ENCODE assay signal across 8 mouse cellular contexts in genomic region chr6:71271057-71271388, GRCm38 (mm10). TPM values are rescaled to one million over a fixed set of nuclear protein-coding genes. Genes with fewer than 3 reads are reported as not detected.
A peak's percentile ranks its signal among the peaks of the same experiment; 100 is the strongest.
DNase-seq lines count a peak whose midpoint lies in the region; ATAC-seq and TF ChIP-seq lines count a peak whose summit lies in the region.

No protein-coding gene starts in this region.

- H3K36me3 ChIP-seq in neural tube, embryonic 11.5 days (ENCODE audit: control insufficient read depth, insufficient read depth, low read length), result no peaks in the 10 kb centered on the region
- no peaks in the 10 kb centered on the region for H3K36me3 ChIP-seq in limb, embryonic 13.5 days
- no peaks in the 10 kb centered on the region for H3K36me3 ChIP-seq in stomach, embryonic 15.5 days

- no peak for TF ChIP-seq CTCF in cerebellum, adult 2 months (IDR thresholded peaks at IDR 0.05; ENCODE audit: borderline replicate concordance, insufficient read depth, low read depth, low read length)

- H3K4me3 ChIP-seq in cerebellum, adult 2 months (replicated peaks; ENCODE audit: insufficient read depth, low read depth, low read length), result peak overlapping the region; percentile 93
- H3K4me3 ChIP-seq in neural tube, embryonic 11.5 days (ENCODE audit: low read depth, low read length), result peak overlapping the region; percentile 83
- peak overlapping the region; percentile 87 for H3K4me3 ChIP-seq in limb, embryonic 13.5 days
- peak overlapping the region; percentile 90 for H3K4me3 ChIP-seq in stomach, embryonic 15.5 days (replicated peaks)

- DNase-seq in cerebellum, adult 2 months, result no peak
- DNase-seq in cerebellum, postnatal 25 days, result no peak
- DNase-seq in neural tube, embryonic 11.5 days (ENCODE audit: low spot score), result no peak
- DNase-seq in neural tube, embryonic 10.5 days (ENCODE audit: extremely low spot score, low spot score), result no peak
- no peak for DNase-seq in natural killer cell, adult 2 months (ENCODE audit: low spot score in 2 of 2)
- no peak for DNase-seq in ovary, adult 18-20 months (ENCODE audit: low spot score)

- H3K4me1 ChIP-seq in cerebellum, adult 2 months (ENCODE audit: control insufficient read depth, insufficient read depth, low read length), result no peaks in the 10 kb centered on the region; the same call in 1 of the 2 replicates
- H3K4me1 ChIP-seq in neural tube, embryonic 11.5 days (ENCODE audit: control insufficient read depth, insufficient read depth, low read length), result 0 out of 2 replicates have a peak, but pooled peaks cover 3% of the 10 kb centered on the region
- H3K4me1 ChIP-seq in limb, embryonic 13.5 days, result peaks cover 19% of the 10 kb centered on the region
- peaks cover 8% of the 10 kb centered on the region for H3K4me1 ChIP-seq in stomach, embryonic 15.5 days

- H3K9me3 ChIP-seq in neural tube, embryonic 11.5 days (ENCODE audit: control insufficient read depth, low read length), result no peaks in the 10 kb centered on the region
- H3K9me3 ChIP-seq in limb, embryonic 13.5 days, result no peaks in the 10 kb centered on the region
- no peaks in the 10 kb centered on the region for H3K9me3 ChIP-seq in stomach, embryonic 15.5 days

- H3K9ac ChIP-seq in neural tube, embryonic 11.5 days (ENCODE audit: low read length), result peak overlapping the region; percentile 54
- peak overlapping the region; percentile 27; the same call in 1 of the 2 replicates for H3K9ac ChIP-seq in limb, embryonic 13.5 days
- H3K9ac ChIP-seq in stomach, embryonic 15.5 days, result no peak overlapping the region

- peak; percentile 49 for ATAC-seq in neural tube, embryonic 11.5 days (ENCODE audit: insufficient read depth, low FRiP score, low TSS enrichment)
- ATAC-seq in limb, embryonic 13.5 days (ENCODE audit: low FRiP score, low read depth), result no peak; the same call in none of the 2 replicates
- ATAC-seq in stomach, embryonic 15.5 days (ENCODE audit: insufficient read depth, low FRiP score, low read depth), result peak; percentile 20

- H3K4me2 ChIP-seq in neural tube, embryonic 11.5 days (ENCODE audit: low read depth), result peak overlapping the region; percentile 66
- peak overlapping the region; percentile 82 for H3K4me2 ChIP-seq in limb, embryonic 13.5 days (replicated peaks)
- peak overlapping the region; percentile 69 for H3K4me2 ChIP-seq in stomach, embryonic 15.5 days

- no peak for TF ChIP-seq POLR2A in cerebellum, adult 2 months (IDR thresholded peaks at IDR 0.05; ENCODE audit: borderline replicate concordance, insufficient read depth, low read length)

- 2% methylated on average over 8 of the region's 8 CpGs for WGBS in cerebellum, adult 2 months
- WGBS in neural tube, embryonic 11.5 days, result 2% methylated on average over 8 of the region's 8 CpGs
- WGBS in limb, embryonic 13.5 days, result 4% methylated on average over 8 of the region's 8 CpGs
- WGBS in stomach, embryonic 15.5 days, result 2% methylated on average over 8 of the region's 8 CpGs

- H3K27ac ChIP-seq in cerebellum, adult 2 months (ENCODE audit: insufficient read depth, low read length), result no peak overlapping the region
- 0 out of 2 replicates have a peak overlapping the region, but pooled peaks have one; percentile 60 for H3K27ac ChIP-seq in neural tube, embryonic 11.5 days (ENCODE audit: low read depth, low read length)
- H3K27ac ChIP-seq in limb, embryonic 13.5 days, result peak overlapping the region; percentile 35
- peak overlapping the region; percentile 86 for H3K27ac ChIP-seq in stomach, embryonic 15.5 days

- H3K27me3 ChIP-seq in cerebellum, adult 2 months (ENCODE audit: control insufficient read depth, insufficient read depth, low read length), result no peaks in the 10 kb centered on the region
- no peaks in the 10 kb centered on the region for H3K27me3 ChIP-seq in neural tube, embryonic 11.5 days (ENCODE audit: control insufficient read depth, insufficient read depth, low read length)
- H3K27me3 ChIP-seq in limb, embryonic 13.5 days, result no peaks in the 10 kb centered on the region
- H3K27me3 ChIP-seq in stomach, embryonic 15.5 days (replicated peaks), result no peaks in the 10 kb centered on the region

RNA-seq across cellular contexts. Expression of gene Krcc1, which starts 0.5 kb away (rescaled TPM):
- 19.3 and 20.5 TPM in 2 replicates for polyA plus RNA-seq in cerebellum, adult 2 months (2012; rRNA removed)
- polyA plus RNA-seq in neural tube, embryonic 11.5 days (2014; fragmentation: Nextera tagmentation; extraction: Ambion mirVana), result 34.4 and 35.3 TPM in 2 replicates
- polyA plus RNA-seq in limb, embryonic 13.5 days (2015; fragmentation: Nextera tagmentation; extraction: Ambion mirVana), result 38.7 and 41.8 TPM in 2 replicates
- 60.0 and 60.8 TPM in 2 replicates for polyA plus RNA-seq in stomach, embryonic 15.5 days (2015; fragmentation: Nextera tagmentation; extraction: Ambion mirVana)

RNA-seq across cellular contexts. Expression of gene Smyd1, which starts 51.0 kb away (rescaled TPM):
- polyA plus RNA-seq in cerebellum, adult 2 months (2012; rRNA removed), result 3.1 and 5.0 TPM in 2 replicates
- 4.6 and 5.5 TPM in 2 replicates for polyA plus RNA-seq in neural tube, embryonic 11.5 days (2014; fragmentation: Nextera tagmentation; extraction: Ambion mirVana)
- polyA plus RNA-seq in limb, embryonic 13.5 days (2015; fragmentation: Nextera tagmentation; extraction: Ambion mirVana), result 8.7 and 11.7 TPM in 2 replicates
- polyA plus RNA-seq in stomach, embryonic 15.5 days (2015; fragmentation: Nextera tagmentation; extraction: Ambion mirVana), result 0.32 and 0.53 TPM in 2 replicates

RNA-seq across cellular contexts. Expression of gene Cd8b1, which starts 51.6 kb away (rescaled TPM):
- polyA plus RNA-seq in cerebellum, adult 2 months (2012; rRNA removed), result not detected in 2 replicates
- not detected in 2 replicates for polyA plus RNA-seq in neural tube, embryonic 11.5 days (2014; fragmentation: Nextera tagmentation; extraction: Ambion mirVana)
- not detected in 2 replicates for polyA plus RNA-seq in limb, embryonic 13.5 days (2015; fragmentation: Nextera tagmentation; extraction: Ambion mirVana)
- polyA plus RNA-seq in stomach, embryonic 15.5 days (2015; fragmentation: Nextera tagmentation; extraction: Ambion mirVana), result 0.09 and 0.14 TPM in 2 replicates
